Mouse (Mus musculus) ovary, adult 18-20 months (tissue): Measurements from ENCODE around the gene Sardh.

Source experiments
- DNase-seq: peaks from one replicate; pipeline ENCODE4 v3.0.0; 2022; ENCODE audit warnings: low spot score, mixed read lengths

Gene Sardh

DNA sequence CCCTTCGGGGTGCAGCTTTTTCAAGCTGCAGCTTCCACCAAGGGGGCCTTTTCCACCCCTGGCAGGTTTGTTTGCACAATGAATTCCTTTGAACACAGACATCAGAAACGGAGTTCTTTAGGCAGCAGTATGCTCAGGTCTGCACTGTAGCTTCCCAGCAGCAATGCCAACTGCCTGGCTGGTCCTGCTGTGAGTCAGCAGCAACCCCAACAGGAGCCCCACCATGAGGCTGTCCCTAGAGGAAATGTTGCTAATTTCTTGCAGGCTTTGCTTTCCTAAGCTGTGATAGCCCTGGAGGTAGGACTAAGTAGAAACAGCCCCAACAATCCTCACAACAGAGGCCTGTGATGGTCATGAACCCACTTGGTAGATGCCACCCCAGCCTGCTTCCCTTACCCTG lies 81.1 kb downstream of the Sardh start:
- DNase-seq, result no peak

DNA sequence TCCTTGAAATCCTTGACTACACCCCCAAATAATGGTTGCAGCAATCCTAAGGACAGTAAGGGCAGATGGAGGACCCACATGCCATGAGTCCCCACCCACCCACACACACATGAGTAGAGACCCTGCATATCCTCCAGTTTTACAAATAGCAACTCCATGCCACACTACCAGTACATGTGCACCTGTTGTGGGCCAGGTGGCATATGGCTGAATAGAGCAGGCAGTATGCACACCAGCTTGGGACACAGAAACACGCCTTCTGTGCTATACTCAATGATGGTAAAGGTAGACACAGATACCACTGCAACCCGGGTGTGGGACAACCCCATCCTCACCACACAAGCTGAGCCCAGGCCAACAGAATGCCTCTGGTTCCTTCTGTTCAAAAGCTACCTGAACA lies 82.1 kb downstream of the Sardh start:
- DNase-seq, result no peak

DNA sequence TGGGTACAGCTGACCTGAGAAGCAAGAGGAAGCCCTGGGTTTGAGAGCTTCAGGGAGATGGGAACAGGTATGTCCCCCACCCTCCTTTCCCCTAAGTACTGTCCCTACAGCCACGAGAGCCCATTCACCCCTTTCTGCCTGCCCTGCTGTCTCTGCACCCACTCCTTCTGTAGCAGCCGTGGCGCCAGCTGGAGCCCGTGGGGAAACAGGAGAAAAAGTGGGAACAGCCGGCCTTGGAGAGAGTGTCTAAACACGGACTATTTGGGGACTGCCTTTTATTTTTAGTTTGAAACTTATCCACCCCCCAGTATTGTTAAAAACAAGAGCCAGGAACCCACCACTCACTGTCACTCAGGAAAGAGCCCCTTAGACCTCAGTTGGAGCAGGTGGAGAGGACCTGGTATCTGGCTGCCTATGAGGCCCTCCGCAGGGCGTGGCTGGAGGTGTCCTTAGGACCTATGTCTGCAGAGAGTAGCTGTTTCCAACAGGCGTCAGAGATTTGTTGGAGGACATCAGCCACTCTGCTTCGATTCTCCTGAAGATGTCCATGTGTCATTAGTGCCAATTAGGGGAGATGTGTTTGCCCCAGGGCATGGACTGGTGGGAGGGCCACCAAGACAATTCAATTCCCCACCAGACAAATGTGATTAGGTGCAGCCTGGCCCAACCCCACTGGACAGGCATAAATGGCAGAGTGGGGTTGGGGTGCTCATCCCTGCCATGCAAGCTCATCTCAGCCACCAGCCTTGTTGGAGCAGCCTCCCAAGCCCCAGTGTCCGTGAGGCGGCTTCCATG lies 83.1 kb downstream of the Sardh start, which contains the start of gene Dbh:
TSS of gene Dbh (plus strand) at position 438 of the 795 bp plus-strand sequence.
- DNase-seq, result no peak

DNA sequence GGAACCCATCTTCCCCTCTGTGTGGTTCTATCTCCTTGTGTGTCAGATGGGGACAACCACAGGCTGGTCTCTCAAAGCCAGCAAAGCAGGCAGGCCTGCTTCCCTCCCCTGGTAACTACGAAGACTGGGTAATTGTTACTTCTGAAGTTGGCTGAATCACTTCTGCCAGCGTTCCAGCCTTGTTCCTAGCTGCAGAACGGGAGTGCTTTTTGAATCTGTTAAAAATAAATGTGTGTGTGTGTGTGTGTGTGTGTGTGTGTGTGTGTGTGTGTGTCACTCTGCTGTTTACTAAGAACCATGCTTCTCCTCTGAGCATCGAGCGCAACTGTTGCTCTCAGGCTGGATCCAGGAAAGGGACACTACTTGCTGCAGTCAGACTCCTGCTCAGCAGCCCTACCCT lies 84.3 kb downstream of the Sardh start:
- no peak for DNase-seq

DNA sequence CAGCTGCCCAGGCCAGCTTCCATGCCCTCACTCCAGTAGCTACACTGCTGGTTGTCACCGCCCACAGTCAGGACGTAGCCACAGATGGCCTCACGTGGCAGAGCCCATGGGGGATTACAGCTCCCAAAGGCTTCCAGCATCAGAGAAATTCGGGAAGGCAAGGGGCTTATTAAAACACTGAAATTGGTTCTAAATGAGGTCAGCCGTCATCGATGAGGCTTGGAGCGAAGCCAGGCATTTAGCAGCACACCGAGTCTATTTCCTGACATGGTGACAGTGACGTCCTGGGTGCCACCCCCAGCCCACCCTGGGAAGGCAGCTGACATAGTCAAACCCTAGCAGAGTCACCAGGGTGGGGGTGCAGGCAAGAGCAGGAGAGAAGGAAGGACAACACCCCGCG lies 85.5 kb downstream of the Sardh start:
- no peak for DNase-seq

DNA sequence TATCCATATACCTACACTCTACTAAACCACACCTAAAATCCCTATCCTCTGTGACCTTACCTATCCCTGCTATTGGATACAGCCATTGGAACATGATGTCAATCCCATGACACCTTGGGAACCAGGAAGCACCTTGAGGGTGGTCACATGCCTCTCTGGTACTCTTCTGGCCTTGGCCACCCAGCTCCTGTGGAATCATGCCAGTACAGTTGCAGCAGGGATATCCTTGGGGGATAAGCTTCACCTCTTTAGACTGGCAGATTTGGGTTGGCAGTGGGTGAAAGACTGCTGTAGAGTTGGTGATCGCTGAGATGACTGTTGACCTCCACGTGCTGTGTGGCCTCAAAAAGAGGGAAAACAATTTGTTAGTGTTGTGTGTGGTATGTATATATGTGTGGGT lies 86.6 kb downstream of the Sardh start:
- DNase-seq, result no peak

DNA sequence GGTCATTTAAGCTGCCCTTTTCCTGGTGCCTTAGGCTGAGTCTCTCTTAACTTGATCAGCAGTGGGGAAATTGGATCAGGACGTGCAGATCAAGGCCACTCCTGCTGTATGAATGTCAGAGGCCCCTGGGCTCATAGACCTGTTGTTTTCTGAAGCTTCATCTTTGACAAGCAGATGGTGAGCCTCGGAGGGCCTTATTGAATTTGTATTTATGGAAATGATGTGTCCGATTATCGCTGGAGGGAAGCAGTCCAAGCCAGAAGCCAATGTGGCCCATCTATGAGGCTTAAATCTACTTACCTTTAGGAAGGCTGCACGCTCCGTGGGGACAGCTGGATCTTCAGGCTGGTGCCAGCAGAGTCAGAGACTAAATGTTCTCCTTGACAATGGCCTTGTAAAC lies 91.5 kb downstream of the Sardh start:
- DNase-seq, result no peak

DNA sequence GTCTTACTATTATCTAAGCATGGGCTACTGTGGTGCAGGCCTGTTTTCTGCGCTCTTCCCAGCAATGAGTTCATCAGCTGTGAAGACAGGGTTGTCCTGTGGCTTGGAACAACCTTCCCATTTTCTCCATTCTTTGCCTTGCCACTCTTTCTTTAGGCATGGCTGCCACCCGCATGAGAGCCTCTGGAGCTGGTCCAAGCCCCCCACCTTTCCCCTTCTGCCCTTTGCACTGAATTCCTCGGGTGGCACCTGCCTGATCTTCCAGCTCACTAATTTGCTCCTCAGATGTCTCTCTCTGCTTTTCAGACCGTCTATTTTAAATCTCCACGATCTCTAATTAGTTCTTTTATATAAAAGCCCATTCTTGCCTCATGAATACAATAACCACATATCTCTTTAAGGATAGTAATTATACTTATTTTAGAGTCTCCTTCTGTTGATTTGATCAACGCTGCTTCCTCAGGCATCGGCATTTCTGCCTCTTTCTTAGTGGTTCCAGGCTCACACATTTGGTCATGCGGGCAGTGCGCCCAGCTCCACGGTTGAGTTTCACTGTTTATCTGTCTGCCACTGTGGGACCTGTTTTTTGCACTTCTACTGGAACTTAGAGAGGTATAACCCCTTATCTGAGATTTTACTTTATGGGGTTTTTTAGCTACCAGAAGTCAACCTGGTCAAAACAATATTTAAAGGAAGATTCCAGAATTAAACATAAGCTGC lies 93.5 kb downstream of the Sardh start:
- no peak for DNase-seq

DNA sequence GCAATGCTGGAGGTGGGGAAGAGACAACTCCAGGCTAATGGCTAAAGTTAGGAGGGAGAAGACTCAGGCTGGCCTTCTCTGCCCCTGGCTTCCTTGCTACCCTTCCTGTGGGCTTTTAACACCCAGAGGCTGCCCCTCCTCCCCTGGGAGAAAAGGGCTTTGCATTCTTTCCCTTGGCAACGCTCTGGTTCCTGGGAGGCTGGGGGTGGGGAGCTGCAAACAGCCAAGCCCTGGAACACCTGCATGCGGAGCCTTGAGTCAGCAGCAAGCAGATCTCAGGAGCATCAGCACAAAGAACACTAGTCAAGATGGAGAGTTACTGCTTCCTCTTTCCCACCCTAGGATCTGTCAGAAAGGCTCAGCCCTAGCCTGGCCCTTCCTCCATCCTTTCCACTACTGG lies 98.7 kb downstream of the Sardh start:
- no peak for DNase-seq

DNA sequence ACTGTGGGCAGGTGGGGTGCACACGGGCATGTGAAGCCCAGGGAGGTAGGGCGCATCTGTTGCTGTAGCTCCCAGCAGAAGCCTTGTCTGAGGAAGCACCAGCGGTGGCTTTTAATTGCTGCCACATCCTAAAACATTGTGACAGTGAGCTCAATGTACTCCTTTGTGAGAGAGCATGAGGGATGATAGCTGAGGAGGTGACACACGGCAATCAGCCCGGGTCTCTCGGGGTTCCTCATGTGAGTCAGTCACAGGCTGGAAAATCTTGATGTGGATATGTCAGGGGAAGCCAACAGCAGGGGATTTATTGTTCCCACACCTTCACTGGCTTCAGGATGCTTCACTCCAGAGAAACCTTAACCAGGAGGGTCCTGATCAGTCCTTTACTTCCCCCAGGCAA lies 101.3 kb downstream of the Sardh start:
- DNase-seq, result no peak

DNA sequence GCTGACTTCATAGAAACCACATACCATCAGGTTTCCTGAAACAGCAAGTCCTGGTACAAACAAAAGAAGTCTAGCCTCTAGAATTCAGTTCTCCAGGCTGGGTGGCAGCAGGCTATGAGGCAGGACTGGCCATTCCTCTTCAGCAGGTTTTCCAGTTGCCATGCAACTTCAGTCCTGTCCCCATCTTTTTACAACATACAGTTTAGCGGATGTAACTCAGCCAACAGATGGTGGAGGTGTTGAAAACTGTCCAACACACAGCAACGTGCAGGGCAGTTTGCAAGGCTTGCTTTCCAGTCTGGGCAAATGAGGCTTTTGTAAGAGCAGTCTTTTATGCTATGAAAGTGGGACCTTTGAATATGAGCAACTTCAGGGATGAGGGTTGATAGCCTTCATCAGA lies 103.2 kb downstream of the Sardh start:
- no peak for DNase-seq

DNA sequence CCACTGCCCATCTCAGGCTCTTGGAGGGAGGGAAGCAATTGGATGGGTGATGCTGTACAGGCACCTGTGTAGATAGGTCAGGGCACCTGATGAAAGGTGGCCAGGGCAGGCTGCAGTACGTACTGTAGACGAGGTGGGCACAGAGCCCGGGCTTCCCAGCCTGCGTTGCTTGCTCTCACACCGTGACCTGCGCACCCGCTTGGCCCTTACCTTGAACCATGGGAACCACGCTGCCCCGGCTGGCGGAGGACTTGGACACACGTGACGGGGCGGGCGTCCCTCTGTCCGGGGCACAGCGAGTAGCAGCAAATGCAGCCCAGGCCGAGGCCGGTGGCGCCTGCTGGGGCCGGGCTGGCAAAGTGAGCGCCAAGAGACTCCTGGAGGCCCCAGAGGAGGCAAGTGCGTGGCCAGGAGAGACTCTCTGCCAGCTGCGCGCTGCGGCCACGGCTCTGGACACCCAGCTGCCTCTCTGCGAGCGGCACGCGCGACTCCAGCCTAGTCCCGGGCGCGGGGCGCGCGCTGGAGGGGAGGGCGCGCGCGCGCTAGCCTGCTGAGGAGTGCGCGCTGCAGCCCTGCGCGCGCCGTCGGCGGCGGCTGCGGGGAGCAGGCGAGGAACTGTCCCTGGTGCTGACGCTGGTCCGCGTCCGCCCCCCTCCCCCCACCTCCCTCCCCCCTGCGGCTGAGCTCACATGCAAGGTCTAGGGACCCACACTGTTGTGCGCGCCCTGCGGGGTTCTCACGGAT lies 106.0 kb downstream of the Sardh start, which contains the start of gene Fam163b:
TSS of gene Fam163b (minus strand) at position 542 of the 744 bp plus-strand sequence.
- no peak for DNase-seq
